Mouse (Mus musculus) midbrain, embryonic 15.5 days (tissue): ENCODE data around the gene Nid1. TPM values are rescaled to one million over a fixed set of nuclear protein-coding genes. Genes with fewer than 3 reads are reported as not detected.
"Not testable (repeated sequence)": the region's sequence is repeated elsewhere in the genome, so short reads cannot be mapped to it uniquely, and the experiment has no call there.

Source experiments
- ATAC-seq: fragments of 200-750 bp; cut with Nextera tagmentation; replicated peaks from 2 replicates; pipeline ENCODE4 v1.8.0; 2017; ENCODE audit warnings: moderate TSS enrichment
- H3K27ac ChIP-seq: fragments of 300-500 bp; sonication (generic); 2 replicates; pipeline ENCODE4 v1.5.1; 2015; ENCODE audit warnings: mild to moderate bottlenecking, inconsistent platforms
- H3K27me3 ChIP-seq: fragments of 300-500 bp; sonication (generic); replicated peaks from 2 replicates; pipeline ENCODE4 v1.6.1; 2015; ENCODE audit warnings: inconsistent platforms
- H3K36me3 ChIP-seq: fragments of 300-500 bp; sonication (generic); replicated peaks from 2 replicates; pipeline ENCODE4 v1.6.1; 2015; ENCODE audit warnings: inconsistent platforms
- H3K4me1 ChIP-seq: fragments of 300-500 bp; sonication (generic); 2 replicates; pipeline ENCODE4 v1.6.1; 2015; ENCODE audit warnings: inconsistent platforms
- H3K4me2 ChIP-seq: fragments of 300-500 bp; sonication (generic); 2 replicates; pipeline ENCODE4 v1.6.1; 2015; ENCODE audit warnings: inconsistent platforms, mild to moderate bottlenecking, moderate library complexity
- H3K4me3 ChIP-seq: fragments of 300-500 bp; sonication (generic); 2 replicates; pipeline ENCODE4 v1.5.1; 2015; ENCODE audit warnings: mild to moderate bottlenecking, inconsistent platforms
- H3K9ac ChIP-seq: fragments of 300-500 bp; sonication (generic); 2 replicates; pipeline ENCODE4 v1.6.1; 2015; ENCODE audit warnings: mild to moderate bottlenecking, inconsistent platforms
- H3K9me3 ChIP-seq: fragments of 300-500 bp; sonication (generic); 2 replicates; pipeline ENCODE4 v1.6.1; 2016; ENCODE audit warnings: inconsistent platforms
- WGBS: fragments of 180-500 bp; shearing (Covaris S2); methylation state at CpG from one replicate; pipeline ENCODE4 v1.1.7; 2015; ENCODE audit warnings: mixed read lengths; 5-methylcytosine and 5-hydroxymethylcytosine counted together
- polyA plus RNA-seq: library from polyadenylated mRNA; unstranded; fragments of >200 nt; fragmentation: Nextera tagmentation; extraction: Ambion mirVana; gene quantifications from 2 replicates; pipeline ENCODE4 v1.2.1, GENCODE M21; 2015

The Nid1 gene
- polyA plus RNA-seq, 1 experiment from 2014 or later = 38.6 TPM

GRCm38 (mm10) chr13:13418859-13419258 lies 18.5 kb upstream of the Nid1 start:
- not testable (repeated sequence) for H3K4me2 ChIP-seq, H3K4me1 ChIP-seq, H3K9ac ChIP-seq, ATAC-seq, H3K4me3 ChIP-seq, H3K27ac ChIP-seq, H3K9me3 ChIP-seq, H3K27me3 ChIP-seq, H3K36me3 ChIP-seq
- 94% methylated on average over 7 of the region's 12 CpGs for WGBS

GRCm38 (mm10) chr13:13423301-13423700 lies 14.1 kb upstream of the Nid1 start:
- ATAC-seq = peak; percentile 50; the same call in 1 of the 2 replicates
- not testable (repeated sequence) for H3K36me3 ChIP-seq, H3K27ac ChIP-seq, H3K4me1 ChIP-seq, H3K9ac ChIP-seq, H3K27me3 ChIP-seq, H3K4me3 ChIP-seq, H3K4me2 ChIP-seq, H3K9me3 ChIP-seq
- WGBS = 68% methylated on average over 3 of the region's 5 CpGs

GRCm38 (mm10) chr13:13436161-13436560 lies 1.2 kb upstream of the Nid1 start:
- WGBS = 85% methylated on average over 6 of the region's 7 CpGs
- ATAC-seq = not testable (repeated sequence)

GRCm38 (mm10) chr13:13438112-13438953 lies 982 bp downstream of the Nid1 start:
- H3K36me3 ChIP-seq, H3K4me1 ChIP-seq, H3K9ac ChIP-seq, H3K4me3 ChIP-seq, H3K9me3 ChIP-seq, H3K27me3 ChIP-seq, H3K4me2 ChIP-seq, H3K27ac ChIP-seq: not testable (repeated sequence)
- WGBS = 10% methylated on average over 20 of the region's 28 CpGs
- peak; percentile 15; the same call in 1 of the 2 replicates for ATAC-seq

More at GRCm38 (mm10) chr13:13436161-13436560, 1.2 kb upstream of the Nid1 start:
- not testable (repeated sequence) for H3K4me2 ChIP-seq, H3K27me3 ChIP-seq, H3K9me3 ChIP-seq, H3K9ac ChIP-seq, H3K27ac ChIP-seq, H3K4me1 ChIP-seq, H3K4me3 ChIP-seq, H3K36me3 ChIP-seq

- not testable (repeated sequence) for H3K36me3 ChIP-seq, ATAC-seq
- WGBS = 93% methylated on average over 5 of the region's 5 CpGs
Observed at GRCm38 (mm10) chr13:13445601-13446000, 8.2 kb downstream of the Nid1 start.

GRCm38 (mm10) chr13:13446711-13447443 lies 9.5 kb downstream of the Nid1 start:
- H3K4me2 ChIP-seq, ATAC-seq, H3K27ac ChIP-seq, H3K27me3 ChIP-seq, H3K36me3 ChIP-seq, H3K4me3 ChIP-seq, H3K9me3 ChIP-seq, H3K9ac ChIP-seq, H3K4me1 ChIP-seq: not testable (repeated sequence)
- 68% methylated on average over 4 of the region's 4 CpGs for WGBS

More at GRCm38 (mm10) chr13:13445601-13446000, 8.2 kb downstream of the Nid1 start:
- H3K4me1 ChIP-seq, H3K27ac ChIP-seq, H3K9me3 ChIP-seq, H3K9ac ChIP-seq, H3K4me2 ChIP-seq, H3K27me3 ChIP-seq, H3K4me3 ChIP-seq: not testable (repeated sequence)

- H3K4me1 ChIP-seq, ATAC-seq, H3K9me3 ChIP-seq, H3K9ac ChIP-seq, H3K36me3 ChIP-seq, H3K4me3 ChIP-seq, H3K4me2 ChIP-seq, H3K27ac ChIP-seq, H3K27me3 ChIP-seq: not testable (repeated sequence)
- 83% methylated on average over 12 of the region's 12 CpGs for WGBS
Observed at GRCm38 (mm10) chr13:13449981-13450380, 12.6 kb downstream of the Nid1 start.

- H3K27ac ChIP-seq, H3K4me3 ChIP-seq, H3K9me3 ChIP-seq, H3K4me2 ChIP-seq, H3K36me3 ChIP-seq, ATAC-seq, H3K4me1 ChIP-seq, H3K27me3 ChIP-seq, H3K9ac ChIP-seq: not testable (repeated sequence)
- 26% methylated on average over 1 of the region's 1 CpGs for WGBS
Observed at GRCm38 (mm10) chr13:13450931-13451330, 13.6 kb downstream of the Nid1 start.

- not testable (repeated sequence) for H3K4me1 ChIP-seq, H3K27ac ChIP-seq, H3K4me3 ChIP-seq, H3K27me3 ChIP-seq, H3K9me3 ChIP-seq, H3K36me3 ChIP-seq, H3K9ac ChIP-seq, ATAC-seq, H3K4me2 ChIP-seq
- WGBS = 87% methylated on average over 6 of the region's 6 CpGs
Observed at GRCm38 (mm10) chr13:13453332-13453731, 16.0 kb downstream of the Nid1 start.

GRCm38 (mm10) chr13:13454249-13454648 lies 16.9 kb downstream of the Nid1 start:
- WGBS = 89% methylated on average over 7 of the region's 7 CpGs
- H3K27ac ChIP-seq, H3K36me3 ChIP-seq, H3K9me3 ChIP-seq, H3K9ac ChIP-seq, H3K4me3 ChIP-seq, H3K4me2 ChIP-seq, H3K27me3 ChIP-seq, H3K4me1 ChIP-seq, ATAC-seq: not testable (repeated sequence)

- not testable (repeated sequence) for H3K27me3 ChIP-seq, H3K4me3 ChIP-seq, ATAC-seq, H3K36me3 ChIP-seq, H3K27ac ChIP-seq, H3K4me2 ChIP-seq, H3K9ac ChIP-seq, H3K9me3 ChIP-seq, H3K4me1 ChIP-seq
- WGBS = 57% methylated on average over 9 of the region's 9 CpGs
Observed at GRCm38 (mm10) chr13:13455632-13456492, 18.5 kb downstream of the Nid1 start.

- Histone ChIP-seq H3K4me2 (no peak overlapping the region), H3K36me3 (no peaks in the 10 kb centered on the region), H3K4me3 (no peak overlapping the region), H3K27me3 (no peaks in the 10 kb centered on the region), H3K9ac (no peak overlapping the region), H3K9me3 (no peaks in the 10 kb centered on the region), H3K27ac (no peak overlapping the region), H3K4me1 (no peaks in the 10 kb centered on the region)
- 82% methylated on average over 4 of the region's 4 CpGs for WGBS
- no peak for ATAC-seq
Observed at GRCm38 (mm10) chr13:13458138-13458737, 20.9 kb downstream of the Nid1 start.
